In genomic region chr13:55727839-55728238, GRCm38 (mm10) we compare ENCODE assay signal across 8 mouse cellular contexts. TPM values are rescaled to one million over a fixed set of nuclear protein-coding genes. Genes with fewer than 3 reads are reported as not detected.
DNase-seq lines count a peak whose midpoint lies in the region; ATAC-seq and TF ChIP-seq lines count a peak whose summit lies in the region.

No protein-coding gene starts in this region.

- peak overlapping the region; percentile 74 for H3K4me2 ChIP-seq in hindbrain, postnatal 0 days (ENCODE audit: low read depth, low read length)

- no peaks in the 10 kb centered on the region for H3K4me1 ChIP-seq in hindbrain, postnatal 0 days (ENCODE audit: insufficient read depth, low read length)

- no peaks in the 10 kb centered on the region for H3K9me3 ChIP-seq in hindbrain, postnatal 0 days (ENCODE audit: low read length)

- peak overlapping the region; percentile 96 for H3K27ac ChIP-seq in gastrocnemius, adult 2 months
- H3K27ac ChIP-seq in hindbrain, postnatal 0 days = peak overlapping the region; percentile 96
- peak overlapping the region; percentile 92 for H3K27ac ChIP-seq in left cerebral cortex, adult 2 months

- H3K27me3 ChIP-seq in hindbrain, postnatal 0 days (ENCODE audit: insufficient read depth, low read length) = no peaks in the 10 kb centered on the region

- H3K4me3 ChIP-seq in gastrocnemius, adult 2 months = peak overlapping the region; percentile 87
- H3K4me3 ChIP-seq in hindbrain, postnatal 0 days (ENCODE audit: low read length) = peak overlapping the region; percentile 52
- H3K4me3 ChIP-seq in left cerebral cortex, adult 2 months = peak overlapping the region; percentile 72

- peak; percentile 77 for TF ChIP-seq CTCF in gastrocnemius, adult 2 months (IDR thresholded peaks at IDR 0.05)
- TF ChIP-seq CTCF in hindbrain, postnatal 0 days (IDR thresholded peaks at IDR 0.05; ENCODE audit: low read depth) = peak; percentile 75
- TF ChIP-seq CTCF in left cerebral cortex, adult 2 months (IDR thresholded peaks at IDR 0.05) = peak; percentile 71

- ATAC-seq in common myeloid progenitor, adult 5-6 weeks (replicated peaks; ENCODE audit: low read depth, poor library complexity, severe bottlenecking) = peak; percentile 87
- peak; percentile 68; the same call in 1 of the 2 replicates for ATAC-seq in hindbrain, postnatal 0 days
- peak; percentile 79 for ATAC-seq in megakaryocyte, adult 5-6 weeks (ENCODE audit: poor library complexity, severe bottlenecking)

- 3% methylated on average over 19 of the region's 19 CpGs for WGBS in hindbrain, postnatal 0 days

- peak; percentile 85 for DNase-seq in adipocyte (ENCODE audit: low spot score)
- peak; percentile 70 for DNase-seq in gastrocnemius, adult 2 months
- DNase-seq in hindbrain, postnatal 0 days (ENCODE audit: low spot score) = peak; percentile 87
- DNase-seq in left cerebral cortex, adult 2 months (ENCODE audit: extremely low spot score in 1 of 2, low spot score in 2 of 2) = peak; percentile 43 to 54
- peak; percentile 74 for DNase-seq in right cerebral cortex, adult 18-20 months
- DNase-seq in urinary bladder, adult 2 months (ENCODE audit: low spot score) = peak; percentile 46

- intact Hi-C loops in gastrocnemius, adult 2 months (cut with DNase I) = loop anchor here (2.0 to 5.0 kb wide), 3 partner anchors 36 to 126 kb away; partner anchors contain the start of gene B230219D22Rik
- intact Hi-C loops in left cerebral cortex, adult 2 months (cut with DNase I) = loop anchor here (1.0 to 5.0 kb wide), 4 partner anchors 35 to 127 kb away; partner anchors contain the start of genes B230219D22Rik and Caml

- peaks cover 9% of the 10 kb centered on the region; the same call in 1 of the 2 replicates for H3K36me3 ChIP-seq in hindbrain, postnatal 0 days (ENCODE audit: insufficient read depth, low read length)

- H3K9ac ChIP-seq in hindbrain, postnatal 0 days (replicated peaks; ENCODE audit: low read length) = peak overlapping the region; percentile 64

RNA-seq across cellular contexts. Expression of gene Pcbd2, which starts 0.7 kb away (rescaled TPM):
- 11.1 and 21.6 TPM in 2 replicates for total RNA-seq in common myeloid progenitor, adult 5-6 weeks (2017)
- total RNA-seq in gastrocnemius, adult 2 months (2021) = 10 to 100 TPM; 18.2 to 25.7 TPM
- total RNA-seq in hindbrain, postnatal 0 days (2014; rRNA removed) = 4.9 and 11.0 TPM in 2 replicates
- polyA plus RNA-seq in hindbrain, postnatal 0 days (2015; fragmentation: Nextera tagmentation; extraction: Ambion mirVana) = 32.1 and 35.6 TPM in 2 replicates
- 10 to 100 TPM; 20.9 to 24.0 TPM for total RNA-seq in left cerebral cortex, adult 2 months (2021)
- total RNA-seq in megakaryocyte, adult 5-6 weeks (2015) = 48.9 and 56.0 TPM in 2 replicates
- 14.6 and 20.9 TPM in 2 replicates for total RNA-seq in megakaryocyte, adult 5-6 weeks (2017)
- 66.6 and 70.3 TPM in 2 replicates for polyA plus RNA-seq in urinary bladder, adult 2 months (2012; rRNA removed)

RNA-seq across cellular contexts. Expression of gene Txndc15, which starts 13.4 kb away (rescaled TPM):
- 29.9 and 31.4 TPM in 2 replicates for total RNA-seq in common myeloid progenitor, adult 5-6 weeks (2017)
- 10 to 100 TPM; 33.3 to 34.4 TPM for total RNA-seq in gastrocnemius, adult 2 months (2021)
- 111 and 113 TPM in 2 replicates for total RNA-seq in hindbrain, postnatal 0 days (2014; rRNA removed)
- polyA plus RNA-seq in hindbrain, postnatal 0 days (2015; fragmentation: Nextera tagmentation; extraction: Ambion mirVana) = 129 TPM in 2 replicates
- 10 to 100 TPM; 74.9 to 76.6 TPM for total RNA-seq in left cerebral cortex, adult 2 months (2021)
- total RNA-seq in megakaryocyte, adult 5-6 weeks (2015) = 24.4 and 32.2 TPM in 2 replicates
- total RNA-seq in megakaryocyte, adult 5-6 weeks (2017) = 36.8 and 48.9 TPM in 2 replicates
- polyA plus RNA-seq in urinary bladder, adult 2 months (2012; rRNA removed) = 47.4 and 47.8 TPM in 2 replicates

RNA-seq across cellular contexts. Expression of gene B230219D22Rik, which starts 34.9 kb away (rescaled TPM):
- total RNA-seq in common myeloid progenitor, adult 5-6 weeks (2017) = 46.0 and 50.2 TPM in 2 replicates
- 10 to 100 TPM; 29.4 to 33.2 TPM for total RNA-seq in gastrocnemius, adult 2 months (2021)
- total RNA-seq in hindbrain, postnatal 0 days (2014; rRNA removed) = 132 and 145 TPM in 2 replicates
- polyA plus RNA-seq in hindbrain, postnatal 0 days (2015; fragmentation: Nextera tagmentation; extraction: Ambion mirVana) = 51.7 and 55.0 TPM in 2 replicates
- 10 to 100 TPM; 74.6 to 77.8 TPM for total RNA-seq in left cerebral cortex, adult 2 months (2021)
- 59.5 and 68.7 TPM in 2 replicates for total RNA-seq in megakaryocyte, adult 5-6 weeks (2015)
- total RNA-seq in megakaryocyte, adult 5-6 weeks (2017) = 32.5 and 35.8 TPM in 2 replicates
- polyA plus RNA-seq in urinary bladder, adult 2 months (2012; rRNA removed) = 66.3 and 72.9 TPM in 2 replicates

RNA-seq across cellular contexts. Expression of gene Catsper3, which starts 56.5 kb away (rescaled TPM):
- 0.19 TPM in 1 of 2 replicates, not detected in the other for total RNA-seq in common myeloid progenitor, adult 5-6 weeks (2017)
- total RNA-seq in gastrocnemius, adult 2 months (2021) = under 1 TPM; 0.23 to 0.39 TPM
- not detected in 2 replicates for total RNA-seq in hindbrain, postnatal 0 days (2014; rRNA removed)
- polyA plus RNA-seq in hindbrain, postnatal 0 days (2015; fragmentation: Nextera tagmentation; extraction: Ambion mirVana) = 0.26 and 0.43 TPM in 2 replicates
- total RNA-seq in left cerebral cortex, adult 2 months (2021) = under 1 TPM; 0.25 to 0.44 TPM
- total RNA-seq in megakaryocyte, adult 5-6 weeks (2015) = not detected in 2 replicates
- total RNA-seq in megakaryocyte, adult 5-6 weeks (2017) = not detected in 2 replicates
- polyA plus RNA-seq in urinary bladder, adult 2 months (2012; rRNA removed) = 0.22 and 0.32 TPM in 2 replicates

Comparison
In these comparisons a context has a peak if more than half of its experiments do, and no peak if none do; other contexts are left out.
1. Peak in every context shown above with its lines: DNase-seq, ATAC-seq, H3K4me3 ChIP-seq and H3K27ac ChIP-seq.